Mouse (Mus musculus) testis, adult 2 months (tissue): ENCODE data around the gene Zfp366. TPM values are rescaled to one million over a fixed set of nuclear protein-coding genes. Genes with fewer than 3 reads are reported as not detected.

Experiments used
- H3K27ac ChIP-seq: fragments of 200-500 bp; 2 replicates; pipeline ENCODE4 v1.5.1; 2012; ENCODE audit warnings: low read depth, low read length; ENCODE audit not compliant: control insufficient read depth, insufficient read depth
- H3K27me3 ChIP-seq: fragments of 200-500 bp; 2 replicates; pipeline ENCODE4 v1.6.1; 2012; ENCODE audit warnings: mild to moderate bottlenecking, low read length, moderate library complexity; ENCODE audit not compliant: control insufficient read depth, insufficient read depth
- H3K36me3 ChIP-seq: fragments of 200-500 bp; 2 replicates; pipeline ENCODE4 v1.6.1; 2012; ENCODE audit warnings: mild to moderate bottlenecking, low read length; ENCODE audit not compliant: control insufficient read depth, insufficient read depth
- H3K4me1 ChIP-seq: fragments of 200-500 bp; 2 replicates; pipeline ENCODE4 v1.6.1; 2012; ENCODE audit warnings: low read length; ENCODE audit not compliant: control insufficient read depth, insufficient read depth
- H3K4me3 ChIP-seq: fragments of 200-500 bp; 2 replicates; pipeline ENCODE4 v1.5.1; 2012; ENCODE audit warnings: low read depth, mild to moderate bottlenecking, low read length, moderate library complexity, mixed read lengths; ENCODE audit not compliant: control insufficient read depth
- CTCF ChIP-seq: fragments of 200-500 bp; IDR thresholded peaks from 2 replicates; pipeline ENCODE4 v1.5.1; 2012; ENCODE audit warnings: low read depth, mild to moderate bottlenecking, inconsistent platforms, low read length, moderate library complexity; ENCODE audit not compliant: control insufficient read depth, insufficient read depth, insufficient replicate concordance
- POLR2A ChIP-seq: fragments of 200-500 bp; IDR thresholded peaks from 2 replicates; pipeline ENCODE4 v1.6.1; 2012; ENCODE audit warnings: low read depth, mild to moderate bottlenecking, inconsistent platforms, low read length, moderate library complexity; ENCODE audit not compliant: control insufficient read depth
- polyA plus RNA-seq: library from polyadenylated mRNA; depleted of rRNA; stranded (reverse); fragments of >200 nt; gene quantifications from 2 replicates; pipeline ENCODE4 v1.2.3, GENCODE M21; 2012

The Zfp366 gene
- polyA plus RNA-seq, 1 experiment, result 0.25 TPM

DNA sequence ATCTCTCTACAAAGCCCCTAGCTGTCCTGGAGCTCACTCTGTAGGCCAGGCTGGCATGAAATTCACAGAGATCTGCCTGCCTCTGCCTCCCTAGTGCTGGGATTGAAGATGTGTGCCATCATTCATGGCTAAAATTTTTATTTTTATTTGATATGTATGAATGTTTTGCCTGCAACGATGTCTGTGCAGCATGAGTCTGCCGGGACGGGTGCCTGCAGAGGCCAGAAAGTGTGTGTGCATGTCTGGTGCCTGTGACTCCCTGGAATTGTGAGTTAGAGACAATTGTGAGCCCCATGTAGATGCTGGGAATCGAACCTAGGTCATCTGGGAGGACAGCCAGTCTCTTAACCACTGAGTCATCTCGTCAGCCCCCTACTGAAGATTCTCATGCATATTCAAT is 37.9 kb downstream of the Zfp366 start:
- Histone ChIP-seq H3K4me3 (no peak overlapping the region), H3K27me3 (no peaks in the 10 kb centered on the region), H3K4me1 (peaks cover 2% of the 10 kb centered on the region; the same call in 1 of the 2 replicates), H3K27ac (no peak overlapping the region), H3K36me3 (no peaks in the 10 kb centered on the region)
- TF ChIP-seq POLR2A (no peak), CTCF (no peak)

DNA sequence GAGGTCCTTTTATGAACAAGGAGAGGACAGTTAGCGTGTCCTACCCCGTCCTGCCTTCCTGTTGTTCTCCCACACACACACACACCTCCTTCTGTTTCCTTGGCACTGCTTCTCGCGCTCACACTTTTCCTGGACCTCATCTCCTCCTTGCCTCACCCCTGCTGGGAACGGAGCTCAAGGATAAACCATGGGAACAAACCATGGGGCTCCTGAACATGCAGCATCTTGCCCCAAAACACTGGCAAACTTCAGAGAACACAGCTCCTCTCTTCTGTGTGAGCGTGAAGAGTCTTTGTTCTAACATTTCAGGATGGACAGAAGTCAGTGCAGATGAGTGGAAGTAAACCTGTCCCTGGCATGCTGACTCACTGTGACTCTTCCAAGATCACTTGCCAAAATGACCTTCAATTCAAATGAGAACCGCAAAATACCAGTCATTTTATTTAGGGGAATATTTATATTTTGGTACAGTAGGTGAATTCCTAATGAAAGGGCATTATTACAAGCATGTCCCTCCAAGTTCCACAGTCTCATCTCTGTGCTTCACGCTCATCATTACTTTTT is 38.8 kb downstream of the Zfp366 start:
- Histone ChIP-seq H3K36me3 (no peaks in the 10 kb centered on the region), H3K4me3 (no peak overlapping the region), H3K27me3 (no peaks in the 10 kb centered on the region), H3K27ac (no peak overlapping the region), H3K4me1 (peaks cover 5% of the 10 kb centered on the region; the same call in 1 of the 2 replicates)
- TF ChIP-seq CTCF (no peak), POLR2A (no peak)

DNA sequence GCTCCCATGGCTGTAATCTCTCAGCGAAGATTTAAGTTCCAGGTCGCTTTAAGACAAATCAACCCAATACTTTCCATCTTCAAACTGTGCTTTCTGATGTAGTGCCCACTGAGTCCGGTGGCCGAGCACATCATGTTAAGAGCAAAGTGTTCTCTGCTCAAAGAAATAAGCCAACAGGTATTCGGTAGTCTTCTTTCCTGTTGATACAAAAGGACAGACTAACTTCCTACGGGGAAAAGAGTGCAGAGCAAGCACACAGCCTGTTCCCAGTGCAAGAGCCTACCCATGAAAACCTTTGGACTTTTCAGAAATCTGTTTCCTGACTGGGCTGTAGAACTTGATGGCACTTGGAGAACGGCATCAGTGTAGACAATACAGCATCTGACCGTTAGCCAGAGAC is 39.3 kb downstream of the Zfp366 start:
- Histone ChIP-seq H3K27me3 (no peaks in the 10 kb centered on the region), H3K4me1 (peaks cover 10% of the 10 kb centered on the region; the same call in 1 of the 2 replicates), H3K36me3 (no peaks in the 10 kb centered on the region), H3K27ac (no peak overlapping the region), H3K4me3 (no peak overlapping the region)
- no peak for TF ChIP-seq POLR2A
- no peak for TF ChIP-seq CTCF

DNA sequence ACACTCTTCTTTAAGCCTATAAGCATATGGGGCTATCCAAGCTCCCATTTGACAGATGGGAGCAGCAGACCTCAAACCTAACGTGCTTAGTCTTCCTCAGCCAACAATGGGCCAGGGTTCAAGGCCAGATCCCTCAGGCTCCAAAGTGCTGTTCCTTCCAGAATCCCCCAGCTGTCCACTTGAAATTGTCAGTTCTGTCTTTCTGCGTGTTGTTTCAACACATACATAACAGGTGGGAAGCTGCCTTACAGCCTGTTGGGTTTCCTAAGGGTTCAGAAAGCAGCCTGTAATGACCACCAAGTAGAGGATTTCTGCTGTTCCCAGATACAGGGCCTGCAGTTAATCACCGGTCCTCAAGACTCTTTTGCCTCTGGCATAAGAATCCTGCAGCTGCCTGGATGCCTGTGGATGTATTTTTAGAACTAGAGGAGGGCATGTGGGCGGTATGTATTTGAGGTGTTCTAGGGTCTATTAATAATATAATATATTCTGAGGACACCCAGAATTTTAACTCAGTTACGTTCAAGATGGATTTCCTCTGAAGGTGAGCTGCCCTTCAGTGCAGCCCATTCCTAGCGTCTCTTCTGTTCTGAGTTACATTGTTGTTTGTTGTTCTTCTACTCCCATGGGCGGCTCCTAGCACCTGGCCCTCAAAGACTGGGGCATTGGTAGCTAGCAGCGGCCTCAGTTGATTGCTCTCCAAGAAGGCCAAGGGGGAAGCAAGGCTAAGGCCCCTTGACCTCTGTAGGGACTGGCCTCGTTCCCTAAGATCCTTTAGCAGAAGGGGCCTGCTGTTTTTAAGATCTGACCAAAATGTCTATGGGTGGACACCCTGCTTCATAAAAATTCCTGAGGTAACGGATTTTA is 41.0 kb downstream of the Zfp366 start:
- TF ChIP-seq CTCF, result no peak
- TF ChIP-seq POLR2A, result no peak

DNA sequence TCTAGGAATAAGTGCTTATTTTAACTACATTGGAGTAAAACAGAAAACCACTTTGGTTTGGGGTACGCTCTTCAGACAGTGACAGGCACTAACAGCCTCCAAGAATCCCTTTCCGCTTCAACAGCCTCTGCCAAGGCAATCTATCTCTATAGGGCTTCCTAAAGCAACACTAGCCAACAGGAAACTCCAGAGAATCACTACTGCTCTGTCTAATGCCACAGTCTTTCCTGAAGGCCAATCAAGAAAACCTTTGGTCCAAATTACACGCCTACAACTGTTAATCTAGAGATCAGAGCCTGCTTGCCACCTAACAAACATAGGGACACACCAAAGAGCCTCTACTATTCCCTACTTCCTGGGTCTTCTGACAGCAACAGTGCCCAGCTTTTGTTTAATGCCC is 42.2 kb downstream of the Zfp366 start:
- Histone ChIP-seq H3K27ac (no peak overlapping the region), H3K4me1 (peaks cover 13% of the 10 kb centered on the region; the same call in 1 of the 2 replicates), H3K36me3 (no peaks in the 10 kb centered on the region), H3K4me3 (no peak overlapping the region), H3K27me3 (no peaks in the 10 kb centered on the region; the same call in 1 of the 2 replicates)
- TF ChIP-seq CTCF (no peak), POLR2A (no peak)

More for the DNA sequence above, 41.0 kb downstream of the Zfp366 start:
- H3K27ac ChIP-seq, result no peak overlapping the region
- H3K27me3 ChIP-seq, result no peaks in the 10 kb centered on the region; the same call in 1 of the 2 replicates
- no peak overlapping the region for H3K4me3 ChIP-seq
- H3K36me3 ChIP-seq, result no peaks in the 10 kb centered on the region
- H3K4me1 ChIP-seq, result peaks cover 13% of the 10 kb centered on the region; the same call in 1 of the 2 replicates

DNA sequence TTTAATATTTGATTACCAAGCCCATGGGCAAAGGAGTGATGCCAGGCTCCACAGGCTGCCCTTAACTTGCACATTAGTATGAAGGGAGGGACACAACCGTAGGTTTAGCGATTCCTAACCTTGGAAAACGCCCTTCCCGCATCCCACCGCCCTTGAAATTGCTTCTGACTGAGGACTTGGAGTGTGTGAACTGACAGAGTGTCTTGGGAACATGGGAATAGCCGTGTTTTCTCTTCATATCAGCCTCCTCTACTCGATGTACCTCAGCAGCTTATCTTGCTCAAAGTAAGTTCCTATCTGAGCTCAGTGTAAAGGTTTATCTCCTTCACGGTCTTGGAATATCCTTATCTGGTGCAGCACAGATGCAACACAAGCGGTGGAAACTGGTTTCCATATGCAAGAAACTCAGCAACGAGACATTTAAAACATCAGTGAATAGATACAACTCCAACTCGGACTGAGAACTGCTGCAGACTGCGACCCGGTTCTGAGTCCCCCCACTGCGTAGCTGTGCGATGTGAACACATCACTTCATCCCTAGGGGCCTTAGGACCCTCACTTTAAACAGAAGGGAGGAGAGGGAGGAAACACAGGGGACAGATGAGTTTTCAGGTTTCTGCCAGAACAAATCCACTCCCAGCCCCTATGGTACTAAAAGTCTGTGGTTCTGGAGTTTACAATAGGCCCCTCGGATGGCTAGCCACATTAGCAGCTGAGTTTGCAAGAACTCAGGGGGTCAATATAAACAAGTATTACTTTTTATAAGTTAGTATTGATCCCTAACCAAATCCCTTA is 43.0 kb downstream of the Zfp366 start:
- no peaks in the 10 kb centered on the region; the same call in 1 of the 2 replicates for H3K27me3 ChIP-seq
- TF ChIP-seq CTCF, result no peak
- TF ChIP-seq POLR2A, result no peak
- H3K4me1 ChIP-seq, result peaks cover 13% of the 10 kb centered on the region; the same call in 1 of the 2 replicates
- H3K4me3 ChIP-seq, result no peak overlapping the region
- no peaks in the 10 kb centered on the region for H3K36me3 ChIP-seq
- no peak overlapping the region for H3K27ac ChIP-seq
